Mouse (Mus musculus) spleen, adult 2 months (tissue): Measurements from ENCODE around the gene Gm20388.

Experiments
- CTCF ChIP-seq: fragments of 200-500 bp; IDR thresholded peaks from 2 replicates; pipeline ENCODE4 v1.5.1; 2011; ENCODE audit warnings: mild to moderate bottlenecking, inconsistent platforms; ENCODE audit not compliant: insufficient read depth, insufficient read length, insufficient replicate concordance; ENCODE audit errors: extremely low read depth
- POLR2A ChIP-seq: fragments of 200-500 bp; IDR thresholded peaks from 2 replicates; pipeline ENCODE4 v1.6.1; 2011; ENCODE audit warnings: low read depth, low read length, inconsistent platforms

DNA sequence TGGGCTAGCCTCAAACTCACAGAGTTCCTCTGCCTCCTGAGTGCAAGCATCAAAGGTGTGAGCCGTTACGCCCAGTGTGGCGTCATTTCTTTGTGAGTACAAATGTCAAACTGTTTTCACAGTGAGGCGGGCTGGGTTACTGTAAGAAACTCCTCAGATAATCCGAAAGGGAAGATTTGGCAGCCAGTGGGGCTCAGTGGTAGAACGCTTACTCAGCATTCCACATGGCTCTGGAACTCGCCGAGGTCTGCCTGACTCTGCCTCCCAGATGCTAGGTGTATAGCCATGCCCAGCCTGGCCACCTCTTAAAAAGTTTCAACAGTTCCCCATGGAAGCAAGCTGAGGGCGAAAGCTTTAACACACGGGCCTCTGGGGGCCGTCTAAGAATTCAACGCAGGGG, 3441.5 kb downstream of the Gm20388 start:
- TF ChIP-seq POLR2A (no peak), CTCF (no peak)
